Mouse (Mus musculus) liver, embryonic 11.5 days (tissue): ENCODE measurements around the gene Pip5kl1. TPM values are rescaled to one million over a fixed set of nuclear protein-coding genes. Genes with fewer than 3 reads are reported as not detected.

ENCODE experiments used
- ATAC-seq: fragments of 200-750 bp; cut with Nextera tagmentation; replicated peaks from 2 replicates; pipeline ENCODE4 v1.8.0; 2017; ENCODE audit warnings: moderate number of reproducible peaks, mild to moderate bottlenecking, moderate TSS enrichment, moderate library complexity; ENCODE audit not compliant: low FRiP score
- DNase-seq: peaks from one replicate; pipeline ENCODE4 v3.0.0-alpha.2; 2017; ENCODE audit warnings: low spot score
- H3K27ac ChIP-seq: fragments of 300-500 bp; sonication (generic); 2 replicates; pipeline ENCODE4 v1.5.1; 2014; ENCODE audit warnings: mild to moderate bottlenecking, low read depth, low read length, control low read depth
- H3K27me3 ChIP-seq: fragments of 300-500 bp; sonication (generic); replicated peaks from 2 replicates; pipeline ENCODE4 v1.6.1; 2014; ENCODE audit warnings: low read length, mixed read lengths; ENCODE audit not compliant: control insufficient read depth, insufficient read depth
- H3K36me3 ChIP-seq: fragments of 300-500 bp; sonication (generic); 2 replicates; pipeline ENCODE4 v1.6.1; 2014; ENCODE audit warnings: mild to moderate bottlenecking, low read length, moderate library complexity, mixed read lengths; ENCODE audit not compliant: control insufficient read depth, insufficient read depth
- H3K4me1 ChIP-seq: fragments of 300-500 bp; sonication (generic); replicated peaks from 2 replicates; pipeline ENCODE4 v1.6.1; 2014; ENCODE audit warnings: low read length, mixed read lengths; ENCODE audit not compliant: control insufficient read depth, insufficient read depth
- H3K4me2 ChIP-seq: fragments of 300-500 bp; sonication (generic); 2 replicates; pipeline ENCODE4 v1.6.1; 2014; ENCODE audit warnings: mild to moderate bottlenecking, control low read depth, moderate library complexity
- H3K4me3 ChIP-seq: fragments of 300-500 bp; sonication (generic); 2 replicates; pipeline ENCODE4 v1.5.1; 2014; ENCODE audit warnings: low read depth, low read length, control low read depth
- H3K9ac ChIP-seq: fragments of 300-500 bp; sonication (generic); 2 replicates; pipeline ENCODE4 v1.6.1; 2014; ENCODE audit warnings: low read depth, low read length, control low read depth
- H3K9me3 ChIP-seq: fragments of 300-500 bp; sonication (generic); 2 replicates; pipeline ENCODE4 v1.6.1; 2016; ENCODE audit warnings: low read length, inconsistent platforms, mixed read lengths; ENCODE audit not compliant: control insufficient read depth
- WGBS: fragments of 180-500 bp; shearing (Covaris S2); extraction: QIAGEN DNeasy Blood & Tissue Kit; methylation state at CpG from one replicate; pipeline ENCODE4 v1.1.7; 2014; 5-methylcytosine and 5-hydroxymethylcytosine counted together
- polyA plus RNA-seq: library from polyadenylated mRNA; unstranded; fragments of >200 nt; fragmentation: Nextera tagmentation; extraction: Ambion mirVana; gene quantifications from 2 replicates; pipeline ENCODE4 v1.2.1, GENCODE M21; 2014

Gene Pip5kl1
- polyA plus RNA-seq, 1 experiment from 2014 or later = 0.48 TPM

DNA sequence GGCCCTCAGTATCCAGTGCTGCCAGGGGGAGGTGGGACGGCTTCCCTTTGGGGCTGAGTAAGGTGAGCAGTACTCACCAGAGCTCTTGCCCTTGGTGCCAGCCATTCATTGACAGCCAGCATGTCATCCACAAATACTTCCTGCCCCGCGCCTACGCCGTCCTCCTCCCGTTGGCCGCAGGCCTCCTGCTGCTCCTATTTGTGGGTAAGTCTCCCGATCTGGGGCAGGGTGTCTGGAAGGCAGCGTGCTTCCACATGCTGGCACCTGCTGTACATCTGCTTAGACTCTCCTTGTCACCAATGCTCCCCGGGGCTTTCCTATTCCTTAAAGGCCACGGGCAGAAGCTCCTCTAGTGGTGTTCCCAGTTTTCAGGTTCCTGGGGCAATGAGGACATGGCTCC lies 2.4 kb upstream of the Pip5kl1 start:
- H3K4me2 ChIP-seq = peak overlapping the region; percentile 81
- no peak overlapping the region; the same call in 1 of the 2 replicates for H3K4me3 ChIP-seq
- H3K9ac ChIP-seq = no peak overlapping the region; the same call in 1 of the 2 replicates

DNA sequence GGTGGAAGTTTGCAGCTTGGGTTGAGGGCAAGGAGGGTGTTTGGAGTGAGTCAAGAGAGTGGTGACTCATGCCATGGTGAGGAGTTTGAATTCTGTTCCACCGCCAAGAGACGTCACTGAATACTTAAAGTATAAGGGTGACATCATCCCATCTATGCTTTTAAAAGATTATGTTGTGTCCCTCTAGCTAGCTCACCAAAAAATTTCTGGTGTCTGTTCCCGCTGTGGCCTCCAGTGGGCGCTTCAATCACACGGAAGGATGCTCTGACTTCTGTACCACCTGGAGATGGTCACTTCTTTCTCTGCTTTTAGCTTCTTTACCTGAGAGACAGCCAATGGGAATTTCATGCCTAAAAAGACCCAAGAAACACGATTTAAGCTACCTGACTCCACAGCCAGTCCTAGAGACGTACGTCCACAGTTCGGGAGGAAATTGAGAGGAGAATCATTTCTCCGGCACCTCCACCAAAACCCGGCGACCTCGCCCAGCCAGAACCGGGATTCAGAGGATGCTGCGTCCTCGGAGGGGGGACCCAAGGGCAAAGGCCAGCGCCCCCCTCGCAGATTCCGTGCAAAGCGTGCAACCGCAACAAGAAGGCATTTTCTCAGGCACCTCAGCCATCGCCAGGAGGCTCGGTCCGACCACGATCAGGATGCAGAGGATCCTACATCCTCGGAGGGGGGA lies 446 bp downstream of the Pip5kl1 start:
- no peak; the same call in 1 of the 2 replicates for ATAC-seq
- H3K27me3 ChIP-seq = peaks cover 37% of the 10 kb centered on the region
- WGBS = 8% methylated on average over 26 of the region's 26 CpGs
- H3K36me3 ChIP-seq = 0 out of 2 replicates have a peak, but pooled peaks cover 4% of the 10 kb centered on the region
- peak overlapping the region; percentile 79 for H3K4me2 ChIP-seq
- H3K9me3 ChIP-seq = no peaks in the 10 kb centered on the region
- H3K9ac ChIP-seq = no peak overlapping the region
- peak overlapping the region; percentile 42 for H3K4me3 ChIP-seq
- no peak for DNase-seq
- H3K4me1 ChIP-seq = peaks cover 14% of the 10 kb centered on the region
- H3K27ac ChIP-seq = no peak overlapping the region

More for the DNA sequence above, 2.4 kb upstream of the Pip5kl1 start:
- no peak for DNase-seq
- no peak overlapping the region for H3K27ac ChIP-seq
- peaks cover 7% of the 10 kb centered on the region for H3K36me3 ChIP-seq
- no peak for ATAC-seq
- peaks cover 14% of the 10 kb centered on the region for H3K4me1 ChIP-seq
- WGBS = 90% methylated on average over 11 of the region's 11 CpGs
- H3K27me3 ChIP-seq = peaks cover 12% of the 10 kb centered on the region
- H3K9me3 ChIP-seq = no peaks in the 10 kb centered on the region

DNA sequence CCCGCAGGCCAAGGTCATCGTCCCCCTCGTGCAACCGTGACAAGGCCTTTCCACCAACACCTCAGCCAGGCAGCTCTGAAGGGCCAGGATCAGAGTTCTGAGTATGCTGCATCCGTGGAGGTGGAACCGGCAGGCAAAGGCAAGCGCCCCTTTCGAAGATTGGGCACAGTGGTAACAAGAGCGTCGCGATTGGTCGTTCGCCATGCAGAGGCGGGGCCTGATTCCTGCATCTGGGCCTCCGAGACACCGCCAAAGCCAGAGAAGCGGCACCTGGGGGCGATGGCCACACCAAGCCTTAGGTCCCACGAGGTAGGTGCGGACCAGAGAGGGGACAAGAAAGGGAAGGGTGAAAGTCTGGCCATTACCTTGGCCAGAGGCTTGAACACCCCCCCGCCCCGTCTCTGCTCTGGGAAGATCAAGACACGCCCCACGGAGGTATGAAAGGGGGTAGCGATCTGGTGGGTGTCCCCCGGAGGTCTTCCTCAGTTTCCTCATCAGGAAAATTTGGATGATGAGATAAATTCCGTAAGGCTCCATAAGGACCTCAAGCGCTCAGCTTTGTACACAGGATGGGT lies 1.1 kb downstream of the Pip5kl1 start, which contains the start of gene 9430097D07Rik:
Gene 9430097D07Rik, minus strand, starts transcription at position 99 of the 575 bp plus-strand sequence.
- peak; percentile 56; the same call in 1 of the 2 replicates for ATAC-seq
- 9% methylated on average over 28 of the region's 28 CpGs for WGBS
- no peaks in the 10 kb centered on the region for H3K9me3 ChIP-seq
- H3K27ac ChIP-seq = no peak within 1 kb of the TSS
- no peak within 1 kb of the TSS for H3K9ac ChIP-seq
- peak within 1 kb of the TSS; percentile 79 for H3K4me2 ChIP-seq
- DNase-seq = no peak
- 0 out of 2 replicates have a peak, but pooled peaks cover 4% of the 10 kb centered on the region for H3K36me3 ChIP-seq
- peaks cover 41% of the 10 kb centered on the region for H3K27me3 ChIP-seq
- peaks cover 14% of the 10 kb centered on the region for H3K4me1 ChIP-seq
- H3K4me3 ChIP-seq = peak within 1 kb of the TSS; percentile 42

DNA sequence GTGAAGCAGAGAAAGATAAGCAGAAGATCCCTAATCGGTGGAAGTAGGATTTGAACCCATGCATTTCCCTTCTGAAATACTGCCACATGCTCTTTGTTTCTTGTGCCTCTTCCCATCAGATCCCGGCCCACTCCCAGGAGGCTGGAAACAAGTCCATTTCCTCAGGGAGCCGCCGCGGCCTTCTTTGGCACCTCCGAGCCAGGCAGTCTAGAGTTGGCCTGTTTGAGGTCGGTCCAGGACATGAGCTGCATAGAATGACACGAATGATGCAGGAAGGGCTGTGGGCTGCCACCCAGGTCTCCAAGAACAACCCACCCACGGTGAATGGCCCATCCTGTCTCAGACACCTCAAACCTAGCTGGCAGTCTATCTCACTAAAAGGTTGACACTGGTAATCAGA lies 1.9 kb downstream of the Pip5kl1 start:
- Histone ChIP-seq H3K4me2 (no peak overlapping the region), H3K4me1 (peaks cover 14% of the 10 kb centered on the region), H3K9ac (no peak overlapping the region), H3K27me3 (peaks cover 41% of the 10 kb centered on the region), H3K36me3 (0 out of 2 replicates have a peak, but pooled peaks cover 4% of the 10 kb centered on the region), H3K4me3 (no peak overlapping the region), H3K9me3 (no peaks in the 10 kb centered on the region), H3K27ac (no peak overlapping the region)
- ATAC-seq (no peak), DNase-seq (no peak)
- WGBS = 84% methylated on average over 9 of the region's 9 CpGs

DNA sequence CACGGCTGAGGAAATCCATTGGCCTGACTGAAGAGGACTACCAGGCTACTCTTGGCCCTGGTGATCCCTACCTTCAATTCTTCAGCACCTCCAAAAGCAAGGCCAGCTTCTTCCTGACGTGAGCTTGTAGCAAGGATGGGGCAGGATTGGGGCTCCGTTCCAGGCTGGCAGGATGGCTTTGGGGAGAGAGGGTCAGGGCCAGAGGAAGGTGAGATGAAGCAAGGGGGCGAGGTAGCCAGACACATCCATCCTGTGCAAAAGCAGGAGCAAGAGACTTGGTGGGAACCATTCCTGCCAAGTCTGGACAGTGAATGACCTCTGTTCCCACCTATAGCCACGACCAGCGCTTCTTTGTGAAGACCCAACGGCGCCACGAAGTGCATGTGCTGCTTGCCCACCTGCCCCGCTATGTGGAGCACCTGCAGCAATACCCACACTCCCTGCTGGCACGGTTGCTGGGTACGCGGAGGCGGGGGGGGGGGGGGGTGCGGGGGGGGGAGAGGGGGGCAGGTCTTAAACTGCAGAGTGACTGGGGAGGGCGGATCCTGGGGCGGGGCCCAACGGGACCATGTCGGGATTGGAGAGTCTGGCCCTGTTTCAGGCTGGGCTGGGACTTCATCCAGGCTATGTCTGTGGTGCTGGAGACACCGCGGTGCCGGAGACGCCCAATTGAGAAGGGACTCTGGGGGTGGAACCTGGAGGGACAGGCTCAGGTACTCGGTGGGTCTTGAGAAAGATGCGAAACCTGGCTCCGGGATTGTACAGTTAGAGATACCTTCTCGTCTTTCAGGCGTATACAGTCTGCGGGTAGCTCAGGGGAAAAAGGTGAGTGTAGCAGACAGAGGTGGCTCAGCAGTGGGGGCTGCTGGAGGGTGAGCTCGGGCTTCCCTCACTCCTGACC lies 3.8 kb downstream of the Pip5kl1 start:
- Histone ChIP-seq H3K9me3 (no peaks in the 10 kb centered on the region), H3K36me3 (0 out of 2 replicates have a peak, but pooled peaks cover under 1% of the 10 kb centered on the region), H3K4me1 (peaks cover 11% of the 10 kb centered on the region), H3K4me3 (no peak overlapping the region), H3K9ac (no peak overlapping the region), H3K27ac (no peak overlapping the region), H3K4me2 (no peak overlapping the region), H3K27me3 (peaks cover 41% of the 10 kb centered on the region)
- DNase-seq (no peak), ATAC-seq (no peak)
- WGBS = 38% methylated on average over 25 of the region's 30 CpGs

DNA sequence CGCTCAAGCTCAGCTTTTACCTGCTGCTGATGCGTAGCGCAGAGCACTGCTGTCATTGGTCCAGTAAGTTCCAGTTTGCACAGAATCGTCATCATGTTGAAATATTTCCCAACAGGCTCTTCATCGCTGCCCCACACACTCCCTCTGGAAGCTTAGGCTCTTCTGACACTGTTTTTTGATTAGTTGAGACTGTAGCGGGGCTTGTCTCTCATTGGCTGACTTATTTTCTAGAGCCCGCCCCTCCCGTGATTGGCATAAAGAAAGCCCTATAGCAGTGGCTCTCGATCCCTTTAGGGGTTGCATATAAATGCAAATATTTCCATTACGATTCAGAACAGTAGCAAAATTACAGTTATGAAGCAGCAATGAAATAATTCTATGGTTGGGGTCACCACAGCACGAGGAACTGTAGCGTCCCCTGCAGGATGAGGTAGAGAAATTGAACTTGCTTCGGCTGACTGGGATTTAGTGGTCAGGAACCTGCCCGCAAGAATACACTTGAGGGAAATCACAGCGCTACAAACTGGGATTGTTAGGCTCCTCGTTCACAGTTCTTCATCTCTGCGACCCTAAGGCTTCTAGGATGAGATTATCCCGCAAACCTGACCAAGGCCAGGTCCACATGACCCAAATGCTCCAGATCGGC lies 7.0 kb downstream of the Pip5kl1 start:
- 39% methylated on average over 19 of the region's 19 CpGs for WGBS
- Histone ChIP-seq H3K4me2 (peak overlapping the region; percentile 53), H3K9ac (no peak overlapping the region), H3K4me3 (peak overlapping the region; percentile 27), H3K9me3 (no peaks in the 10 kb centered on the region), H3K27me3 (peaks cover 30% of the 10 kb centered on the region), H3K36me3 (no peaks in the 10 kb centered on the region), H3K4me1 (peaks cover 8% of the 10 kb centered on the region), H3K27ac (no peak overlapping the region)
- ATAC-seq (no peak; the same call in 1 of the 2 replicates), DNase-seq (no peak)

DNA sequence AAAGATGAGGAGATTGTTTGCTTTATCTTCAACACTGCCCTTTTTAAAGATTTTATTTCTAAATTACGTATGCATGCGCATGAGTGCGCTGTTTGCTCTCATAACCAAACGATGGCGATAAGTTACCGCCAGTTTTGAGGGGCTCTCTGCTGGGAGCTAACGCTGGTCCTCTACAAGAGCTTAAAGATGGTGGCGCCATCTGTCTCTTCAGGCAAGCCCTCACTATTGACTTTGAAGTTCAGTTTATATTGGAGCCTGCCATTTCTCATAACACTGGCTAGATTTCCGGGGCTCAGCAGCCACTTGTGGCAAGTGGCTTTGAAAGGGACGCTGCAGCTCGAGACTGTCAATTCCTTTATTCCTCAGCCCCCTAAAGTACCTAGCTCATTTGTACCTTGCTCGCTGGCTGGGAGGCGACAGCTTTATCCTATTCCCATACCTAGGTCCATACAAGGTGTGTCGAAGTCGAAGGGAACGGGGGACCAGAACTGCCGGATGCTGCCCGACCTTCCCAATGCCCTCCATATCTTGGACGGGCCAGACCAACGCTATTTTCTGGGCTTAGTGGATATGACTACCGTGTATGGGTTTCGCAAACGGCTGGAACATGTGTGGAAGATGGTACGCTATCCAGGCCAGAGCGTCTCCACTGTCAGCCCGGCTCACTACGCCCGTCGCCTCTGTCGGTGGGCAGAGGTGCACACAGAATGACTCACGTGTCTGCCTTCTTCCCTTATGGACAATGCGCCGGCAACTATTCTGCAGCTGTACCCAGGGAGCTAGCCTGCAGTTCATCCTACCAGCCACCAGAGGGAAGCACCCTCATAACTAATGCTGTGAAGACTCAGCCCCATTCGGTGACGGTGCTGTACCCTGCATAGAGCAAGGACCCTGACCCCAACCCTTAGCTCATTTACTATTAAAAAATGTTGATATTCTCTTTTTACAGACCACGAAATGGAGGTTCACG lies 8.5 kb downstream of the Pip5kl1 start:
- peaks cover 21% of the 10 kb centered on the region for H3K27me3 ChIP-seq
- 12% methylated on average over 37 of the region's 37 CpGs for WGBS
- H3K27ac ChIP-seq = no peak overlapping the region
- DNase-seq = peak; percentile 77
- no peaks in the 10 kb centered on the region for H3K36me3 ChIP-seq
- peak overlapping the region; percentile 3; the same call in 1 of the 2 replicates for H3K9ac ChIP-seq
- peaks cover 13% of the 10 kb centered on the region for H3K4me1 ChIP-seq
- H3K4me2 ChIP-seq = peak overlapping the region; percentile 62
- peak overlapping the region; percentile 31 for H3K4me3 ChIP-seq
- ATAC-seq = peak; percentile 57
- no peaks in the 10 kb centered on the region for H3K9me3 ChIP-seq
